Mouse (Mus musculus): ENCODE measurements around the gene Dmwd.

GRCm38 (mm10) chr7:19096421-19096976 is 20.5 kb downstream of the Dmwd start:
- no peak for TF ChIP-seq GATA1 (IDR thresholded peaks at IDR 0.05; ENCODE audit: borderline replicate concordance, low read length)
- TF ChIP-seq FLI1 (IDR thresholded peaks at IDR 0.05; ENCODE audit: low read length) = no peak

Data from megakaryocyte, embryonic 14.5 days (primary cell).